Comparison of ENCODE assay signal across 7 mouse cellular contexts in the genomic region with DNA sequence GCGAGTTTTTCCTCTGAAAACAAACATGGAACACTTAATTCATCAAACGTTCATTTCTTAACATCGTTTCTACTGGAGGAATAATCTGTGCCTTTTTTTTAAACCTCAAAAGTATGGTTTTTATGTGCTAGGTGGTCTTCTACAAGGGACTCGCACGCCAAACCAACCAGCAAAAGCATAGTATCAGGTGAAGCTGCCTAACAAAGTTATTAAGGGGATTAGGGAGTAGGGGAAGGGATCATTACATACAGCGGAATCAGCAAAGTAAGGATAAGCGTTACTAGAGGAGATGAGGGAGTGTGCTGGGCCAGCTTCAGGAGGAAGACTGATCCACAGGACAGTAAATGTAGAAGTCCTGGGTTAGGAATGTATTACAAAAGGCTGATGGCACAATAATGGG. TPM values are rescaled to one million over a fixed set of nuclear protein-coding genes. Genes with fewer than 3 reads are reported as not detected.
DNase-seq lines count a peak whose midpoint lies in the region; ATAC-seq and TF ChIP-seq lines count a peak whose summit lies in the region.

No protein-coding gene starts in this region.

- 0 out of 2 replicates have a peak, but pooled peaks cover 6% of the 10 kb centered on the region for H3K27me3 ChIP-seq in lung, embryonic 15.5 days
- peaks cover 6% of the 10 kb centered on the region; the same call in 1 of the 2 replicates for H3K27me3 ChIP-seq in limb, embryonic 12.5 days
- no peaks in the 10 kb centered on the region for H3K27me3 ChIP-seq in small intestine, adult 2 months (ENCODE audit: control insufficient read depth, insufficient read depth, low read length)

- ATAC-seq in lung, embryonic 15.5 days (ENCODE audit: borderline replicate concordance, extremely low read depth, low FRiP score, low TSS enrichment): 0 out of 2 replicates have a peak, but pooled peaks have one; percentile 5
- no peak; the same call in 1 of the 2 replicates for ATAC-seq in limb, embryonic 12.5 days (ENCODE audit: insufficient number of reproducible peaks, insufficient read depth, low FRiP score, low TSS enrichment, low read depth)

- peak overlapping the region; percentile 93 for H3K4me3 ChIP-seq in lung, embryonic 15.5 days
- H3K4me3 ChIP-seq in embryonic fibroblast, embryonic 13.5 days (ENCODE audit: insufficient read depth, low read length): peak overlapping the region; percentile 41
- H3K4me3 ChIP-seq in limb, embryonic 12.5 days (replicated peaks): peak overlapping the region; percentile 85
- no peak overlapping the region for H3K4me3 ChIP-seq in small intestine, adult 2 months (ENCODE audit: low read depth, low read length)

- no peak for TF ChIP-seq CTCF in embryonic fibroblast, embryonic 13.5 days (IDR thresholded peaks at IDR 0.05; ENCODE audit: borderline replicate concordance, insufficient read depth, low read length)
- TF ChIP-seq CTCF in small intestine, adult 2 months (IDR thresholded peaks at IDR 0.05; ENCODE audit: extremely low read depth, insufficient read length, insufficient replicate concordance, low read depth, low read length): no peak

- WGBS in lung, embryonic 15.5 days: 12% methylated on average over 7 of the region's 7 CpGs
- 6% methylated on average over 7 of the region's 7 CpGs for WGBS in limb, embryonic 12.5 days
- WGBS in small intestine, adult 2 months: 18% methylated on average over 7 of the region's 7 CpGs

- DNase-seq in lung, adult 18-20 months: no peak
- no peak for DNase-seq in adrenal gland, postnatal 36 days
- no peak for DNase-seq in frontal cortex, postnatal 14 days (ENCODE audit: low spot score in 2 of 2)

- H3K4me1 ChIP-seq in lung, embryonic 15.5 days: peaks cover 3% of the 10 kb centered on the region; the same call in 1 of the 2 replicates
- peaks cover 3% of the 10 kb centered on the region for H3K4me1 ChIP-seq in embryonic fibroblast, embryonic 13.5 days (ENCODE audit: control insufficient read depth, insufficient read depth, low read length)
- H3K4me1 ChIP-seq in limb, embryonic 12.5 days (replicated peaks): peaks cover 4% of the 10 kb centered on the region; the same call in 1 of the 2 replicates
- peaks cover 3% of the 10 kb centered on the region; the same call in 1 of the 2 replicates for H3K4me1 ChIP-seq in small intestine, adult 2 months (ENCODE audit: control insufficient read depth, insufficient read depth, insufficient read length, low read length)

- no peak overlapping the region for H3K27ac ChIP-seq in lung, embryonic 15.5 days
- peak overlapping the region; percentile 7; the same call in 1 of the 2 replicates for H3K27ac ChIP-seq in embryonic fibroblast, embryonic 13.5 days (ENCODE audit: insufficient read depth, low read length)
- H3K27ac ChIP-seq in limb, embryonic 12.5 days: no peak overlapping the region
- H3K27ac ChIP-seq in small intestine, adult 2 months (ENCODE audit: insufficient read depth, low read depth, low read length): peak overlapping the region; percentile 65

- no peaks in the 10 kb centered on the region for H3K9me3 ChIP-seq in lung, embryonic 15.5 days
- H3K9me3 ChIP-seq in limb, embryonic 12.5 days: no peaks in the 10 kb centered on the region

- peak overlapping the region; percentile 93 for H3K4me2 ChIP-seq in lung, embryonic 15.5 days
- peak overlapping the region; percentile 82 for H3K4me2 ChIP-seq in limb, embryonic 12.5 days

- no peaks in the 10 kb centered on the region; the same call in 1 of the 2 replicates for H3K36me3 ChIP-seq in lung, embryonic 15.5 days
- peaks cover 10% of the 10 kb centered on the region for H3K36me3 ChIP-seq in limb, embryonic 12.5 days
- H3K36me3 ChIP-seq in small intestine, adult 2 months (ENCODE audit: control insufficient read depth, insufficient read depth, low read length): peaks cover 5% of the 10 kb centered on the region; the same call in 1 of the 2 replicates

- peak overlapping the region; percentile 30; the same call in 1 of the 2 replicates for H3K9ac ChIP-seq in lung, embryonic 15.5 days
- peak overlapping the region; percentile 18; the same call in 1 of the 2 replicates for H3K9ac ChIP-seq in limb, embryonic 12.5 days (replicated peaks)

- TF ChIP-seq POLR2A in embryonic fibroblast, embryonic 13.5 days (IDR thresholded peaks at IDR 0.05; ENCODE audit: low read depth, low read length): no peak
- TF ChIP-seq POLR2A in small intestine, adult 2 months (IDR thresholded peaks at IDR 0.05; ENCODE audit: low read depth, low read length): no peak

RNA-seq across cellular contexts. Expression of a gene that starts 0.6 kb away (rescaled TPM):
- 14.5 and 15.3 TPM in 2 replicates for polyA plus RNA-seq in lung, embryonic 15.5 days (2015; fragmentation: Nextera tagmentation; extraction: Ambion mirVana)
- polyA plus RNA-seq in embryonic fibroblast, embryonic 13.5 days (2011; ENCODE audit: insufficient read length, low read depth, missing spikeins): 13.4 and 20.5 TPM in 2 replicates
- 25.3 and 25.4 TPM in 2 replicates for polyA plus RNA-seq in limb, embryonic 12.5 days (2016; fragmentation: Nextera tagmentation; extraction: Ambion mirVana)
- polyA plus RNA-seq in small intestine, adult 2 months (2012; rRNA removed): 0.36 and 0.90 TPM in 2 replicates
- total RNA-seq in adrenal gland, postnatal 36 days (2021): 10 to 100 TPM; 22.4 to 25.4 TPM

RNA-seq across cellular contexts. Expression of a gene that starts 15.4 kb away (rescaled TPM):
- not detected in 2 replicates for polyA plus RNA-seq in lung, embryonic 15.5 days (2015; fragmentation: Nextera tagmentation; extraction: Ambion mirVana)
- not detected in 2 replicates for polyA plus RNA-seq in embryonic fibroblast, embryonic 13.5 days (2011; ENCODE audit: insufficient read length, low read depth, missing spikeins)
- not detected in 2 replicates for polyA plus RNA-seq in limb, embryonic 12.5 days (2016; fragmentation: Nextera tagmentation; extraction: Ambion mirVana)
- not detected in 2 replicates for polyA plus RNA-seq in small intestine, adult 2 months (2012; rRNA removed)
- total RNA-seq in adrenal gland, postnatal 36 days (2021): not detected

RNA-seq across cellular contexts. Expression of a gene that starts 42.7 kb away (rescaled TPM):
- polyA plus RNA-seq in lung, embryonic 15.5 days (2015; fragmentation: Nextera tagmentation; extraction: Ambion mirVana): not detected in 2 replicates
- not detected in 2 replicates for polyA plus RNA-seq in embryonic fibroblast, embryonic 13.5 days (2011; ENCODE audit: insufficient read length, low read depth, missing spikeins)
- polyA plus RNA-seq in limb, embryonic 12.5 days (2016; fragmentation: Nextera tagmentation; extraction: Ambion mirVana): not detected in 2 replicates
- polyA plus RNA-seq in small intestine, adult 2 months (2012; rRNA removed): 0.09 TPM in 1 of 2 replicates, not detected in the other
- 100 to 1,000 TPM; 518 to 847 TPM for total RNA-seq in adrenal gland, postnatal 36 days (2021)

RNA-seq across cellular contexts. Expression of a gene that starts 56.8 kb away (rescaled TPM):
- 0.19 and 0.20 TPM in 2 replicates for polyA plus RNA-seq in lung, embryonic 15.5 days (2015; fragmentation: Nextera tagmentation; extraction: Ambion mirVana)
- not detected in 2 replicates for polyA plus RNA-seq in embryonic fibroblast, embryonic 13.5 days (2011; ENCODE audit: insufficient read length, low read depth, missing spikeins)
- polyA plus RNA-seq in limb, embryonic 12.5 days (2016; fragmentation: Nextera tagmentation; extraction: Ambion mirVana): 3.1 and 3.8 TPM in 2 replicates
- not detected in 2 replicates for polyA plus RNA-seq in small intestine, adult 2 months (2012; rRNA removed)
- under 1 TPM in 1 of 2 experiments, not detected in 1; 0.13 TPM for total RNA-seq in adrenal gland, postnatal 36 days (2021)

Comparison
In these comparisons a context has a peak if more than half of its experiments do, and no peak if none do; other contexts are left out.
1. H3K27ac ChIP-seq: peak in embryonic fibroblast, embryonic 13.5 days (single experiment) and small intestine, adult 2 months (single experiment); none in lung, embryonic 15.5 days (single experiment) and limb, embryonic 12.5 days (single experiment).